Comparison of ENCODE assay signal across 19 mouse cellular contexts in genomic region chr13:112050892-112051291, GRCm38 (mm10).
DNase-seq lines count a peak whose midpoint lies in the region; ATAC-seq lines count a peak whose summit lies in the region.
"Had no signal": no experiment of that assay in that cellular context is flagged by ENCODE, and none has a peak within 500 bp of the region (broad histone marks: within the 10 kb centered on the region; RNA-seq: fewer than 3 reads in every experiment).

No protein-coding gene starts in this region.

- no peak overlapping the region for H3K27ac ChIP-seq in heart, embryonic 11.5 days (ENCODE audit: low read depth, low read length)
- H3K27ac ChIP-seq in heart, embryonic 16.5 days (ENCODE audit: low read length): peak overlapping the region; percentile 38
- no peak overlapping the region for H3K27ac ChIP-seq in forebrain, embryonic 10.5 days
- H3K27ac ChIP-seq: embryonic facial prominence, embryonic 15.5 days had no signal

- intact Hi-C loops in heart, postnatal 36 days (cut with DNase I): no loop called here

- no peaks in the 10 kb centered on the region for H3K27me3 ChIP-seq in heart, embryonic 11.5 days (ENCODE audit: control insufficient read depth, insufficient read depth, low read length)
- no peaks in the 10 kb centered on the region for H3K27me3 ChIP-seq in heart, embryonic 16.5 days (ENCODE audit: control insufficient read depth, insufficient read depth, low read length)
- no peaks in the 10 kb centered on the region for H3K27me3 ChIP-seq in forebrain, embryonic 10.5 days (ENCODE audit: poor library complexity, severe bottlenecking)
- H3K27me3 ChIP-seq: embryonic facial prominence, embryonic 15.5 days had no signal

- DNase-seq in heart, adult 11 months: peak; percentile 97
- no peak for DNase-seq in heart, postnatal 36 days
- DNase-seq in heart, adult 9 months (ENCODE audit: low spot score in 2 of 2): peak; percentile 58 to 69
- DNase-seq in adrenal gland, adult 2 months: no peak
- DNase-seq in forebrain, embryonic 10.5 days (ENCODE audit: extremely low spot score, low spot score): no peak
- DNase-seq: adrenal gland, postnatal 14 days; cerebellum, adult 18-20 months; cerebellum, postnatal 10 days; embryo, embryonic 11 days; gastrocnemius, postnatal 25 days; kidney, adult 8-10 months had no signal

- WGBS in heart, embryonic 11.5 days (ENCODE audit: insufficient replicate concordance): 73% methylated on average over 11 of the region's 11 CpGs
- 75% methylated on average over 11 of the region's 11 CpGs for WGBS in heart, embryonic 16.5 days
- WGBS in forebrain, embryonic 10.5 days: 94% methylated on average over 11 of the region's 11 CpGs

- no peaks in the 10 kb centered on the region for H3K4me1 ChIP-seq in heart, embryonic 11.5 days (ENCODE audit: control insufficient read depth, insufficient read depth, low read length)
- H3K4me1 ChIP-seq in heart, embryonic 16.5 days (ENCODE audit: control insufficient read depth, insufficient read depth, low read length): no peaks in the 10 kb centered on the region
- 0 out of 2 replicates have a peak, but pooled peaks cover 1% of the 10 kb centered on the region for H3K4me1 ChIP-seq in forebrain, embryonic 10.5 days
- H3K4me1 ChIP-seq: embryonic facial prominence, embryonic 15.5 days had no signal

- H3K4me3 ChIP-seq in heart, embryonic 11.5 days (ENCODE audit: low read depth, low read length): no peak overlapping the region
- no peak overlapping the region for H3K4me3 ChIP-seq in heart, embryonic 16.5 days (ENCODE audit: low read length)
- no peak overlapping the region for H3K4me3 ChIP-seq in forebrain, embryonic 10.5 days
- H3K4me3 ChIP-seq: embryonic facial prominence, embryonic 15.5 days; erythroblast, embryonic 14.5 days had no signal

- no peak overlapping the region for H3K9ac ChIP-seq in heart, embryonic 11.5 days (ENCODE audit: low read depth, low read length)
- H3K9ac ChIP-seq in heart, embryonic 16.5 days (ENCODE audit: low read length): no peak overlapping the region
- H3K9ac ChIP-seq: embryonic facial prominence, embryonic 15.5 days had no signal

- H3K9me3 ChIP-seq in heart, embryonic 11.5 days (replicated peaks; ENCODE audit: control insufficient read depth, low read length): no peaks in the 10 kb centered on the region
- H3K9me3 ChIP-seq in heart, embryonic 16.5 days (replicated peaks; ENCODE audit: control insufficient read depth, low read length): no peaks in the 10 kb centered on the region
- no peaks in the 10 kb centered on the region for H3K9me3 ChIP-seq in forebrain, embryonic 10.5 days
- H3K9me3 ChIP-seq: embryonic facial prominence, embryonic 15.5 days had no signal

- no peak overlapping the region for H3K4me2 ChIP-seq in heart, embryonic 11.5 days
- H3K4me2 ChIP-seq in heart, embryonic 16.5 days (ENCODE audit: low read depth, low read length): no peak overlapping the region
- H3K4me2 ChIP-seq: embryonic facial prominence, embryonic 15.5 days had no signal

- H3K36me3 ChIP-seq in heart, embryonic 11.5 days (ENCODE audit: control insufficient read depth, insufficient read depth, low read length): no peaks in the 10 kb centered on the region
- H3K36me3 ChIP-seq in heart, embryonic 16.5 days (ENCODE audit: control insufficient read depth, insufficient read depth): no peaks in the 10 kb centered on the region
- H3K36me3 ChIP-seq in forebrain, embryonic 10.5 days (replicated peaks): no peaks in the 10 kb centered on the region
- H3K36me3 ChIP-seq: embryonic facial prominence, embryonic 15.5 days had no signal

- no peak for ATAC-seq in heart, embryonic 11.5 days (replicated peaks; ENCODE audit: insufficient number of reproducible peaks, low FRiP score, low TSS enrichment)
- ATAC-seq in heart, embryonic 16.5 days (replicated peaks; ENCODE audit: extremely low read depth, insufficient read depth, low FRiP score): peak; percentile 37; the same call in 1 of the 2 replicates
- ATAC-seq: forebrain, embryonic 16.5 days; hindbrain, embryonic 16.5 days; inflammation-experienced regulatory T-cells, adult 6 months; intestine, postnatal 0 days had no signal

Comparison
In these comparisons a context has a peak if more than half of its experiments do, and no peak if none do; other contexts are left out.
1. DNase-seq: peak in heart, adult 11 months (single experiment) and heart, adult 9 months (2 of 2); none in heart, postnatal 36 days (0 of 2), adrenal gland, adult 2 months (single experiment) and forebrain, embryonic 10.5 days (single experiment).